8 mouse cellular contexts compared by ENCODE assay signal in the genomic region with DNA sequence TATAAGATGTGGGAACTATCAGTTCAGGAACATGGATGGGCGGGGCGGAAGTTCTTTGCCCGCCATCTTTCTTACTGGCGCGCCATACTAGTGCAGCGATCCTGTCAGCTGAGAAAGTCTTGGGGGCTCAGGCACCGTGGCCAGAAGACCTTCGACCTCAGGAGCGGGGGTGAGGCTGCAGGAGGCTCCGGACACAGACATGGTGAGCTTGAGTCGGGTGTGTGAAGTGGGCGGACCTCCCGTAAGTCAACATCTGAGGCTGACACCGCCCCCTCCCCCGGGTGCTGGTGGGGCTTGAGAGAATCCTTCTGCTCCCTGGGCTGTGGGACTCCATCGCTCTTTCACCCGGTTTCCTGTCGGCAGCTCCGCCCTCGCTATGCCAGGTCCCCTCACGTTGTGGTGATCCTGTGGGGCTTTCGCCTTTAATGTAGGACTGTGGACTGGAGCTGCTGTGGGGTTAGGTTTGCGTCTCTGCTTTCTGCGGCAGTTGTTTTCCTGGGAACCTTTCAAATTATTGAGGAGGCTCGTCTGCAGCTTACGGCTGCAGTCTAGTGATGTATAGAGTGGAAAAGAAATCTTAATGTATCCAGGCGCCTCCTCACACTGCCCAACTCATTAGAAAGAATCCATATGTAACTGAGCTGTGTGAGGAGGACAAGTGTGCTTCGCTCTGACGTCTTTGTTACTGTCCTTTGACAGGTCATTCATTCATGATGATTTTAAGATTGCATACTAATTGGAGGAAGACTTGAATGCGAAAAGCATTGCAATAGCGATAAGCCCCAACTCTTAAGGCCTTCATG. TPM values are rescaled to one million over a fixed set of nuclear protein-coding genes. Genes with fewer than 3 reads are reported as not detected.
DNase-seq lines count a peak whose midpoint lies in the region; ATAC-seq and TF ChIP-seq lines count a peak whose summit lies in the region.

No protein-coding gene starts in this region.

- peak overlapping the region; percentile 93 for H3K4me2 ChIP-seq in CH12.LX (ENCODE audit: insufficient read depth, low read depth, poor library complexity, severe bottlenecking)
- H3K4me2 ChIP-seq in heart, embryonic 14.5 days (ENCODE audit: low read length), result peak overlapping the region; percentile 78
- H3K4me2 ChIP-seq in liver, embryonic 11.5 days, result peak overlapping the region; percentile 83
- H3K4me2 ChIP-seq in myocyte (ENCODE audit: low read depth), result peak overlapping the region; percentile 66

- H3K36me3 ChIP-seq in CH12.LX (replicated peaks in 1 of 2; ENCODE audit: control insufficient read depth in 1 of 2, insufficient read depth in 1 of 2, low read length in 1 of 2) (no peaks in the 10 kb centered on the region), myocyte (ENCODE audit: control insufficient read depth, insufficient read depth) (no peaks in the 10 kb centered on the region)
- H3K36me3 ChIP-seq in forebrain, embryonic 10.5 days (replicated peaks), result no peaks in the 10 kb centered on the region
- no peaks in the 10 kb centered on the region for H3K36me3 ChIP-seq in heart, embryonic 14.5 days (ENCODE audit: control insufficient read depth, insufficient read depth, low read length)
- H3K36me3 ChIP-seq in liver, embryonic 11.5 days (ENCODE audit: control insufficient read depth, insufficient read depth, low read length), result no peaks in the 10 kb centered on the region
- H3K36me3 ChIP-seq in splenic B cell, adult 2 months (ENCODE audit: control insufficient read depth, insufficient read depth, low read length, poor library complexity, severe bottlenecking), result no peaks in the 10 kb centered on the region

- dilution Hi-C loops in CH12.LX (cut with MboI; ENCODE audit: extremely low pct_ligation_motif_present, extremely low pct_unique_long_range_greater_than_20kb, low sequenced_read_pairs), result no loop called here

- ATAC-seq in heart, embryonic 14.5 days (ENCODE audit: insufficient number of reproducible peaks, insufficient read depth, low FRiP score, low read depth), result peak; percentile 60
- ATAC-seq in liver, embryonic 11.5 days (replicated peaks; ENCODE audit: low FRiP score), result peak; percentile 69

- no peaks in the 10 kb centered on the region for H3K9me3 ChIP-seq in CH12.LX (replicated peaks; ENCODE audit: low read length)
- H3K9me3 ChIP-seq in forebrain, embryonic 10.5 days, result no peaks in the 10 kb centered on the region
- no peaks in the 10 kb centered on the region for H3K9me3 ChIP-seq in heart, embryonic 14.5 days (ENCODE audit: control insufficient read depth, low read length)
- no peaks in the 10 kb centered on the region for H3K9me3 ChIP-seq in liver, embryonic 11.5 days (ENCODE audit: control insufficient read depth, low read length)

- H3K9ac ChIP-seq in CH12.LX (ENCODE audit: insufficient read depth, low read depth), result peak overlapping the region; percentile 77
- peak overlapping the region; percentile 85 for H3K9ac ChIP-seq in heart, embryonic 14.5 days (ENCODE audit: low read length)
- H3K9ac ChIP-seq in liver, embryonic 11.5 days (ENCODE audit: low read depth, low read length), result peak overlapping the region; percentile 81

- no peak for TF ChIP-seq CTCF in CH12.LX (conservative IDR thresholded peaks at IDR 0.05 in 1 of 2, IDR thresholded peaks at IDR 0.05 in 1 of 2; ENCODE audit: low read depth in 2 of 2, low read length in 2 of 2)

- TF ChIP-seq POLR2A in CH12.LX (IDR thresholded peaks at IDR 0.05; ENCODE audit: low read depth, low read length), result peak; percentile 63
- TF ChIP-seq POLR2A in myocyte (IDR thresholded peaks at IDR 0.05; ENCODE audit: insufficient read length, low read depth), result peak; percentile 59

- peak overlapping the region; percentile 81 for H3K27ac ChIP-seq in CH12.LX (ENCODE audit: insufficient read depth, low read depth)
- peak overlapping the region; percentile 91 for H3K27ac ChIP-seq in forebrain, embryonic 10.5 days
- peak overlapping the region; percentile 90 to 94 for H3K27ac ChIP-seq in heart, embryonic 14.5 days (replicated peaks in 1 of 2; ENCODE audit: control insufficient read depth in 1 of 2, insufficient read depth in 1 of 2, low read depth in 2 of 2, low read length in 2 of 2)
- H3K27ac ChIP-seq in liver, embryonic 11.5 days (ENCODE audit: low read depth, low read length), result peak overlapping the region; percentile 77

- peak overlapping the region; percentile 78 to 93 (median 79) for H3K4me3 ChIP-seq in CH12.LX (replicated peaks in 1 of 3; ENCODE audit: low read depth in 2 of 3, low read length in 2 of 3, poor library complexity in 1 of 3)
- peak overlapping the region; percentile 77 for H3K4me3 ChIP-seq in forebrain, embryonic 10.5 days
- peak overlapping the region; percentile 80 to 92 for H3K4me3 ChIP-seq in heart, embryonic 14.5 days (ENCODE audit: control insufficient read depth in 1 of 2, insufficient read depth in 1 of 2, low read depth in 1 of 2, low read length in 2 of 2)
- peak overlapping the region; percentile 78 for H3K4me3 ChIP-seq in liver, embryonic 11.5 days (ENCODE audit: low read depth, low read length)
- H3K4me3 ChIP-seq in myocyte, result peak overlapping the region; percentile 78

- peaks cover 7 to 25% of the 10 kb centered on the region in 2 experiments; a peak in 3 of 4 replicates for H3K4me1 ChIP-seq in CH12.LX (ENCODE audit: control insufficient read depth in 1 of 2, insufficient read depth in 2 of 2)
- peaks cover 16% of the 10 kb centered on the region for H3K4me1 ChIP-seq in forebrain, embryonic 10.5 days
- peaks cover 3 to 8% of the 10 kb centered on the region in 2 experiments; a peak in 3 of 4 replicates for H3K4me1 ChIP-seq in heart, embryonic 14.5 days (ENCODE audit: control insufficient read depth in 2 of 2, insufficient read depth in 2 of 2, low read length in 2 of 2)
- H3K4me1 ChIP-seq in liver, embryonic 11.5 days (replicated peaks; ENCODE audit: control insufficient read depth, insufficient read depth, low read length), result peaks cover 4% of the 10 kb centered on the region; the same call in 1 of the 2 replicates

- TF ChIP-seq RAD21 in CH12.LX (IDR thresholded peaks at IDR 0.05; ENCODE audit: low read depth, low read length), result no peak

- TF ChIP-seq EP300 in CH12.LX (IDR thresholded peaks at IDR 0.05; ENCODE audit: low read length), result no peak

- H3ac ChIP-seq in myocyte (ENCODE audit: control insufficient read depth, insufficient read length), result peak overlapping the region; percentile 64

- in situ Hi-C loops in CH12.LX (cut with MboI; ENCODE audit: low pct_ligation_motif_present, low pct_unique_long_range_greater_than_20kb, low sequenced_read_pairs), result no loop called here

- DNase-seq in CH12.LX (ENCODE audit: extremely low read depth), result peak; percentile 61
- peak; percentile 47 for DNase-seq in c-Kit-positive CD71-negative TER-119-negative erythroid progenitor cells, embryonic 14.5 days (ENCODE audit: low read depth)
- peak; percentile 69 for DNase-seq in forebrain, embryonic 10.5 days (ENCODE audit: extremely low spot score, low spot score)
- DNase-seq in kidney, postnatal 10 days, result peak; percentile 91
- DNase-seq in liver, embryonic 11.5 days (ENCODE audit: low spot score), result peak; percentile 76
- DNase-seq in splenic B cell, adult 2 months (ENCODE audit: low read depth, low spot score), result peak; percentile 63

- H3K79me2 ChIP-seq in CH12.LX (replicated peaks; ENCODE audit: control insufficient read depth, extremely low read depth, insufficient read depth, poor library complexity, severe bottlenecking), result peaks cover 6% of the 10 kb centered on the region; the same call in 1 of the 2 replicates
- H3K79me2 ChIP-seq in myocyte (ENCODE audit: control insufficient read depth, insufficient read depth), result peaks cover 36% of the 10 kb centered on the region

- 5% methylated on average over 31 of the region's 31 CpGs for WGBS in forebrain, embryonic 10.5 days
- 2% methylated on average over 31 of the region's 31 CpGs for WGBS in heart, embryonic 14.5 days
- WGBS in liver, embryonic 11.5 days, result 3% methylated on average over 31 of the region's 31 CpGs

- H3K27me3 ChIP-seq in CH12.LX (replicated peaks) (no peaks in the 10 kb centered on the region), myocyte (ENCODE audit: control insufficient read depth, insufficient read depth, insufficient read length) (no peaks in the 10 kb centered on the region)
- no peaks in the 10 kb centered on the region for H3K27me3 ChIP-seq in forebrain, embryonic 10.5 days (ENCODE audit: poor library complexity, severe bottlenecking)
- H3K27me3 ChIP-seq in heart, embryonic 14.5 days (ENCODE audit: control insufficient read depth, insufficient read depth, low read length), result no peaks in the 10 kb centered on the region
- no peaks in the 10 kb centered on the region for H3K27me3 ChIP-seq in liver, embryonic 11.5 days (replicated peaks; ENCODE audit: control insufficient read depth, insufficient read depth, low read length)
- no peaks in the 10 kb centered on the region for H3K27me3 ChIP-seq in splenic B cell, adult 2 months (ENCODE audit: control insufficient read depth, insufficient read depth, low read length, poor library complexity, severe bottlenecking)

RNA-seq across cellular contexts. Expression of gene Zfp563, which starts 3.5 kb away (rescaled TPM):
- 3.5 and 4.1 TPM in 2 replicates for total RNA-seq in CH12.LX (2012; rRNA removed)
- total RNA-seq in CH12.LX (2014; rRNA removed), result 4.1 and 4.5 TPM in 2 replicates
- 1.9 and 3.7 TPM in 2 replicates for polyA plus RNA-seq in CH12.LX (2012; ENCODE audit: insufficient read length, low read depth)
- 5.8 and 7.0 TPM in 2 replicates for polyA plus RNA-seq in forebrain, embryonic 10.5 days (2016; fragmentation: Nextera tagmentation; extraction: Ambion mirVana)
- polyA plus RNA-seq in heart, embryonic 14.5 days (2014; fragmentation: Nextera tagmentation; extraction: Ambion mirVana), result 3.9 and 7.2 TPM in 2 replicates
- polyA plus RNA-seq in liver, embryonic 11.5 days (2014; fragmentation: Nextera tagmentation; extraction: Ambion mirVana), result 2.8 and 3.1 TPM in 2 replicates
- 1.4 TPM for polyA plus RNA-seq in myocyte (2012; fragmentation: generic; extraction: Trizol)

RNA-seq across cellular contexts. Expression of gene 4921501E09Rik, which starts 24.7 kb away (rescaled TPM):
- not detected in 2 replicates for total RNA-seq in CH12.LX (2012; rRNA removed)
- total RNA-seq in CH12.LX (2014; rRNA removed), result not detected in 2 replicates
- polyA plus RNA-seq in CH12.LX (2012; ENCODE audit: insufficient read length, low read depth), result not detected in 2 replicates
- polyA plus RNA-seq in forebrain, embryonic 10.5 days (2016; fragmentation: Nextera tagmentation; extraction: Ambion mirVana), result not detected in 2 replicates
- not detected in 2 replicates for polyA plus RNA-seq in heart, embryonic 14.5 days (2014; fragmentation: Nextera tagmentation; extraction: Ambion mirVana)
- not detected in 2 replicates for polyA plus RNA-seq in liver, embryonic 11.5 days (2014; fragmentation: Nextera tagmentation; extraction: Ambion mirVana)
- not detected for polyA plus RNA-seq in myocyte (2012; fragmentation: generic; extraction: Trizol)

RNA-seq across cellular contexts. Expression of gene Morc2b, which starts 46.9 kb away (rescaled TPM):
- total RNA-seq in CH12.LX (2012; rRNA removed), result not detected in 2 replicates
- not detected in 2 replicates for total RNA-seq in CH12.LX (2014; rRNA removed)
- not detected in 2 replicates for polyA plus RNA-seq in CH12.LX (2012; ENCODE audit: insufficient read length, low read depth)
- polyA plus RNA-seq in forebrain, embryonic 10.5 days (2016; fragmentation: Nextera tagmentation; extraction: Ambion mirVana), result not detected in 2 replicates
- polyA plus RNA-seq in heart, embryonic 14.5 days (2014; fragmentation: Nextera tagmentation; extraction: Ambion mirVana), result 0.12 TPM in 1 of 2 replicates, not detected in the other
- not detected in 2 replicates for polyA plus RNA-seq in liver, embryonic 11.5 days (2014; fragmentation: Nextera tagmentation; extraction: Ambion mirVana)
- 0.11 TPM for polyA plus RNA-seq in myocyte (2012; fragmentation: generic; extraction: Trizol)

RNA-seq across cellular contexts. Expression of gene Zfp763, which starts 59.4 kb away (rescaled TPM):
- total RNA-seq in CH12.LX (2012; rRNA removed) (3.1 and 3.2 TPM in 2 replicates), CH12.LX (2014; rRNA removed) (5.7 and 6.0 TPM in 2 replicates)
- polyA plus RNA-seq in CH12.LX (2012; ENCODE audit: insufficient read length, low read depth) (2.9 and 3.7 TPM in 2 replicates), myocyte (2012; fragmentation: generic; extraction: Trizol) (0.83 TPM)
- 16.6 and 17.0 TPM in 2 replicates for polyA plus RNA-seq in forebrain, embryonic 10.5 days (2016; fragmentation: Nextera tagmentation; extraction: Ambion mirVana)
- 5.5 and 6.6 TPM in 2 replicates for polyA plus RNA-seq in heart, embryonic 14.5 days (2014; fragmentation: Nextera tagmentation; extraction: Ambion mirVana)
- 8.1 and 8.7 TPM in 2 replicates for polyA plus RNA-seq in liver, embryonic 11.5 days (2014; fragmentation: Nextera tagmentation; extraction: Ambion mirVana)

Comparison
In these comparisons a context has a peak if more than half of its experiments do, and no peak if none do; other contexts are left out.
1. Peak in every context shown above with its lines: DNase-seq, ATAC-seq, H3K4me3 ChIP-seq and H3K27ac ChIP-seq.